Mouse (Mus musculus) naive thymus-derived CD4-positive, alpha-beta T cell, adult 5 months (primary cell): ENCODE results near the gene Pclaf. TPM values are rescaled to one million over a fixed set of nuclear protein-coding genes. Genes with fewer than 3 reads are reported as not detected.

Experiments used
- polyA plus RNA-seq: library from polyadenylated mRNA; unstranded; fragments of 100-300 nt; shearing (Covaris generic); gene quantifications from one replicate; pipeline ENCODE4 v1.2.1, GENCODE M21; 2017

Gene Pclaf
- 0.15 TPM for polyA plus RNA-seq

DNA sequence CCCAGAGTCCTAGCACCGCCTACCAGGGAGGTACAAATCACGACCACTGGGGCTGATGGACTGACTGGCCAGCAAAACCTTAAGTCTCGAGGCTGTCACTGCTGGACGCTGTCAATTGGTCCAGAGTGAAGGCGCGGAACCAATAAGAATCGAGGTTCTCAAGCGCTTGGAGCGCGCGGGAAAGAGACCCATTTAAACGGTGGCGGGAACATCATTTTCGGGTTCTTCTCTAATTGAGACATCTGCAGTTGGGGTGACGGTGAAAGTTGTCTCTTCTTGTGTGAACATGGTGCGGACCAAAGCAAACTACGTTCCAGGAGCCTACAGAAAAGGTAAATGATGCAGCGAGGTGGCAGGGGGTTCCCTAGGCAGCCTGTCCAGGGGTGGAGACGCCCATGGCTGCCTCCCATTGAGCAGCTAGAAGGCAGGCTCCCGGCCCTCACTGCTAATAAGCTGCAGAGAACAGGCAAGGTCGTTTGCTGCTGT is at the start of gene Pclaf:
TSS of gene Pclaf (plus strand) at position 95 of the 486 bp plus-strand sequence.

DNA sequence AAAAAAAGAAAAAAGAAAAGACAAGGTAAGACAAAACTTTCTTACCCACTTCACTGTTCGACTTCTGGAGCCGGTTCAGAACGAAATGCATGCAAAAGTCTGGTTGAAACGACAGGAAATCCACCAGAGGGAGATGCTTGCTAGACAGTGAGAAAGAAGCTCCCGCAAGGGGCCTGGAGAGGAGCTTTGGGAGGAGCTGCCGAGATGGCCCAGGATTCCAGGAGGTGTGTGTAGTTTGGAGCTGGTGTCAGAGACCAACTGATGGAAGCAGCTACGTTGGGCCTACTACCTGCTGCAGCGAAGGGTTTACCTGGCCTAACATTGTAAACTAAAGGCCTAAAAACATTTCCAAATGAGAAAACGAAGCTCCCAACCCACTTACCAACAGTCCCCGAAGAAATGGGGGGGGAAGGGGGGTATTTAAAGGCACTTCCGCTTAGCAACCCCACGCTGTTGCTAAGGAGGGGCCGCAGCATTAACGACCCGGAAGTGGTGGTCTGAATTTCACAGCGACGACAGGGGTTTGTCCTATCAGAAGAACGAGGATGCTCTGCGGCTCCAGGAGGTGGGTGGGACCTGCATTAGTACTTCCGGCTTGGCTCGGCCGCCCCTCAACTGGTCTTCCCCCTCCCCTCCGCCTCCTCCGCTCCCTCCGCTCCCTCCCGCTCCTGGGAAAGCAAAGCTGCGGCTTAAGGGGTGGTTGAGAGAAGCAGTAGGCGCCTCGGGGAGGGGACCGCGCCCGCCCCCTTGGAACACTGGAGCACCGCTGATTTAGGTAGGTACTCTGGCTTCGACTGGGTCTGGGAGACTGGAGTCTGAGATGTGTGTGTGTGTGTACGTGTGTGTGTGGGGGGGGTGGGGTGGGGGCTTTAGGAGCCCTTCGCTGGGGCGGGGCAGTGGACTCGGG is 18.6 kb downstream of the Pclaf start, which contains the start of the genes Trip4 and Csnk1g1:
TSS of gene Trip4 (minus strand) at position 401 of the 907 bp plus-strand sequence.
TSS of gene Csnk1g1 (plus strand) at position 531 of the 907 bp plus-strand sequence.

Other genes starting within 250 kb of the Pclaf start
- gene Oaz2, start 222.2 kb upstream of the Pclaf start, polyA plus RNA-seq: 71.8 TPM
- gene Zfp609, start 62.7 kb upstream of the Pclaf start, polyA plus RNA-seq: 6.0 TPM
- 23.4 TPM for gene Trip4, start 18.6 kb downstream of the Pclaf start, polyA plus RNA-seq
- 38.5 TPM for gene Csnk1g1, start 18.7 kb downstream of the Pclaf start, polyA plus RNA-seq
- 180 TPM for gene Ppib, start 170.0 kb downstream of the Pclaf start, polyA plus RNA-seq
- gene Snx22, start 179.5 kb downstream of the Pclaf start, polyA plus RNA-seq: 0.58 TPM
- gene Snx1, start 236.3 kb downstream of the Pclaf start, polyA plus RNA-seq: 120 TPM
- gene Ciao2a, start 236.4 kb downstream of the Pclaf start, polyA plus RNA-seq: 66.5 TPM